Mouse (Mus musculus): ENCODE data around the gene Sumo2. TPM values are rescaled to one million over a fixed set of nuclear protein-coding genes. Genes with fewer than 3 reads are reported as not detected.
A peak's percentile ranks its signal among the peaks of the same experiment; 100 is the strongest.

The Sumo2 gene
- 1,638 and 1,712 TPM in 2 replicates for polyA plus RNA-seq (2014; fragmentation: Nextera tagmentation; extraction: Ambion mirVana)

- H3K4me1 ChIP-seq (ENCODE audit: control insufficient read depth, insufficient read depth, low read length), result no peaks in the 10 kb centered on the region
- H3K36me3 ChIP-seq (replicated peaks; ENCODE audit: control insufficient read depth, insufficient read depth, low read depth, low read length), result peaks cover 6% of the 10 kb centered on the region
- WGBS, result under 1% methylated on average over 58 of the region's 70 CpGs
- H3K4me2 ChIP-seq (ENCODE audit: low read depth, low read length), result peak within 1 kb of the TSS; percentile 43
- DNase-seq (ENCODE audit: low spot score) (peak; percentile 98), ATAC-seq (replicated peaks; ENCODE audit: insufficient number of reproducible peaks, low FRiP score, low TSS enrichment, low read depth) (peak; percentile 79)
- no peaks in the 10 kb centered on the region for H3K9me3 ChIP-seq (replicated peaks; ENCODE audit: control insufficient read depth, low read length)
- peak within 1 kb of the TSS; percentile 99 for H3K9ac ChIP-seq (replicated peaks; ENCODE audit: low read length)
- no peaks in the 10 kb centered on the region for H3K27me3 ChIP-seq (ENCODE audit: control insufficient read depth, insufficient read depth, low read length)
- H3K4me3 ChIP-seq (ENCODE audit: low read depth, low read length), result peak within 1 kb of the TSS; percentile 81
- H3K27ac ChIP-seq (replicated peaks; ENCODE audit: low read depth, low read length), result peak within 1 kb of the TSS; percentile 98
Measured at GRCm38 (mm10) chr11:115536038-115536681, at the start of gene Sumo2. Gene Sumo2, minus strand, starts transcription at chr11:115536276.

- H3K4me2 ChIP-seq (ENCODE audit: low read depth, low read length), result no peak overlapping the region
- WGBS, result 90% methylated on average over 7 of the region's 7 CpGs
- ATAC-seq (replicated peaks; ENCODE audit: insufficient number of reproducible peaks, low FRiP score, low TSS enrichment, low read depth) (no peak), DNase-seq (ENCODE audit: low spot score) (no peak)
- no peak overlapping the region for H3K27ac ChIP-seq (replicated peaks; ENCODE audit: low read depth, low read length)
- no peaks in the 10 kb centered on the region for H3K9me3 ChIP-seq (replicated peaks; ENCODE audit: control insufficient read depth, low read length)
- no peak overlapping the region for H3K4me3 ChIP-seq (ENCODE audit: low read depth, low read length)
- H3K27me3 ChIP-seq (ENCODE audit: control insufficient read depth, insufficient read depth, low read length), result no peaks in the 10 kb centered on the region
- H3K4me1 ChIP-seq (ENCODE audit: control insufficient read depth, insufficient read depth, low read length), result no peaks in the 10 kb centered on the region
- H3K36me3 ChIP-seq (replicated peaks; ENCODE audit: control insufficient read depth, insufficient read depth, low read depth, low read length), result peaks cover 37% of the 10 kb centered on the region
- no peak overlapping the region for H3K9ac ChIP-seq (replicated peaks; ENCODE audit: low read length)
Measured at GRCm38 (mm10) chr11:115585573-115586100, 49.6 kb upstream of the Sumo2 start.

GRCm38 (mm10) chr11:115584376-115585073 lies 48.4 kb upstream of the Sumo2 start:
- H3K4me3 ChIP-seq (ENCODE audit: low read depth, low read length), result no peak overlapping the region
- 90% methylated on average over 10 of the region's 10 CpGs for WGBS
- no peaks in the 10 kb centered on the region for H3K27me3 ChIP-seq (ENCODE audit: control insufficient read depth, insufficient read depth, low read length)
- ATAC-seq (replicated peaks; ENCODE audit: insufficient number of reproducible peaks, low FRiP score, low TSS enrichment, low read depth), result no peak
- H3K4me2 ChIP-seq (ENCODE audit: low read depth, low read length), result no peak overlapping the region
- no peak overlapping the region for H3K27ac ChIP-seq (replicated peaks; ENCODE audit: low read depth, low read length)
- H3K4me1 ChIP-seq (ENCODE audit: control insufficient read depth, insufficient read depth, low read length), result no peaks in the 10 kb centered on the region
- no peaks in the 10 kb centered on the region for H3K9me3 ChIP-seq (replicated peaks; ENCODE audit: control insufficient read depth, low read length)
- DNase-seq (ENCODE audit: low spot score), result no peak
- H3K36me3 ChIP-seq (replicated peaks; ENCODE audit: control insufficient read depth, insufficient read depth, low read depth, low read length), result peaks cover 30% of the 10 kb centered on the region
- H3K9ac ChIP-seq (replicated peaks; ENCODE audit: low read length), result no peak overlapping the region

GRCm38 (mm10) chr11:115582913-115583606 lies 47.0 kb upstream of the Sumo2 start:
- DNase-seq (ENCODE audit: low spot score) (no peak), ATAC-seq (replicated peaks; ENCODE audit: insufficient number of reproducible peaks, low FRiP score, low TSS enrichment, low read depth) (no peak)
- H3K4me1 ChIP-seq (ENCODE audit: control insufficient read depth, insufficient read depth, low read length), result no peaks in the 10 kb centered on the region
- peaks cover 27% of the 10 kb centered on the region for H3K36me3 ChIP-seq (replicated peaks; ENCODE audit: control insufficient read depth, insufficient read depth, low read depth, low read length)
- no peak overlapping the region for H3K9ac ChIP-seq (replicated peaks; ENCODE audit: low read length)
- H3K27me3 ChIP-seq (ENCODE audit: control insufficient read depth, insufficient read depth, low read length), result no peaks in the 10 kb centered on the region
- 86% methylated on average over 10 of the region's 10 CpGs for WGBS
- H3K27ac ChIP-seq (replicated peaks; ENCODE audit: low read depth, low read length), result no peak overlapping the region
- no peak overlapping the region for H3K4me3 ChIP-seq (ENCODE audit: low read depth, low read length)
- H3K4me2 ChIP-seq (ENCODE audit: low read depth, low read length), result no peak overlapping the region
- no peaks in the 10 kb centered on the region for H3K9me3 ChIP-seq (replicated peaks; ENCODE audit: control insufficient read depth, low read length)

- DNase-seq (ENCODE audit: low spot score), result no peak
- Histone ChIP-seq H3K36me3 (replicated peaks; ENCODE audit: control insufficient read depth, insufficient read depth, low read depth, low read length) (peaks cover 8% of the 10 kb centered on the region), H3K4me3 (ENCODE audit: low read depth, low read length) (no peak overlapping the region), H3K27me3 (ENCODE audit: control insufficient read depth, insufficient read depth, low read length) (no peaks in the 10 kb centered on the region), H3K4me1 (ENCODE audit: control insufficient read depth, insufficient read depth, low read length) (no peaks in the 10 kb centered on the region), H3K27ac (replicated peaks; ENCODE audit: low read depth, low read length) (no peak overlapping the region), H3K9me3 (replicated peaks; ENCODE audit: control insufficient read depth, low read length) (no peaks in the 10 kb centered on the region), H3K9ac (replicated peaks; ENCODE audit: low read length) (no peak overlapping the region), H3K4me2 (ENCODE audit: low read depth, low read length) (no peak overlapping the region)
- no peak for ATAC-seq (replicated peaks; ENCODE audit: insufficient number of reproducible peaks, low FRiP score, low TSS enrichment, low read depth)
Measured at GRCm38 (mm10) chr11:115579080-115579479, 43.0 kb upstream of the Sumo2 start.

GRCm38 (mm10) chr11:115564961-115565360 lies 28.9 kb upstream of the Sumo2 start:
- H3K4me1 ChIP-seq (ENCODE audit: control insufficient read depth, insufficient read depth, low read length), result peaks cover 3% of the 10 kb centered on the region; the same call in 1 of the 2 replicates
- H3K27ac ChIP-seq (replicated peaks; ENCODE audit: low read depth, low read length), result no peak overlapping the region
- H3K9me3 ChIP-seq (replicated peaks; ENCODE audit: control insufficient read depth, low read length), result no peaks in the 10 kb centered on the region
- peak overlapping the region; percentile 78 for H3K9ac ChIP-seq (replicated peaks; ENCODE audit: low read length)
- 20% methylated on average over 7 of the region's 7 CpGs for WGBS
- H3K36me3 ChIP-seq (replicated peaks; ENCODE audit: control insufficient read depth, insufficient read depth, low read depth, low read length), result peaks cover 7% of the 10 kb centered on the region
- no peaks in the 10 kb centered on the region for H3K27me3 ChIP-seq (ENCODE audit: control insufficient read depth, insufficient read depth, low read length)
- DNase-seq (ENCODE audit: low spot score) (no peak), ATAC-seq (replicated peaks; ENCODE audit: insufficient number of reproducible peaks, low FRiP score, low TSS enrichment, low read depth) (no peak)
- H3K4me2 ChIP-seq (ENCODE audit: low read depth, low read length), result peak overlapping the region; percentile 78
- H3K4me3 ChIP-seq (ENCODE audit: low read depth, low read length), result peak overlapping the region; percentile 76

DNA sequence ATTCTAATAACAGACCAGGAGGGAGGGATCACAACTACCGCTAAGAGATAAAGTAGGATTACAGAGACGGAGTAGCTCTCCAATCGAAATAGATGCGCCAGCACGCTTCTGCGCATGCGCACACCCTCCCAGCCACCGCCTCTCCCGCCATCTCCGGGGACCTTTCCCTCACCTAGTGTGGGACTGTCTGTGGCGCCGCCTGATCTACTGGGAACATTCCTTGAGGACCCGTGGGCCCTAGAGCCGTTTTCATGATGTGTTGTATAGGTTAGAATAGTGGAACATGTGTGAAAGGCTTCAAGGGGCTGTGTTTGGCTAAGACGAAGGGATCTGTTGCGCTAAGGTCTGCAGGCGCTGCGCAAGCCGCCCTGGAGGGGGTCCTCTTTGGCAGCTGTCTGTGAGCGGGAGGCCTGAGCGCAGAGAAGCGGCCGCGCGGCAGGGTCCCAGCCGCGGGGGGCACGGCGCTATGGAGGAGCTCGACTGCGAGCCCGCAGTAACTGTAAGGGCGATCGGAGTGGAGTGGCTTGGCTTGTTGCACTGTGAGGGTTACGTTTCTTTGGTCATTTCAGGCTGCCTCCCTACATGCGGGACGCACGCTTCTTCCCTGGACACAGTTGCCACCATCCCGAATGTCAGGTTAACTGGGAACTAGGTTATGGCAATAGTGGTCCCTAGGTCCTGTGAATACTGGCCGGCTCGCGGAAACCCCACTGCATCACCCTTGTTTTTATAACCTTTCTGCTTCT lies 28.2 kb upstream of the Sumo2 start, which contains the start of gene Nup85:
Gene Nup85 (plus strand): TSS at position 371 of the 746 bp plus-strand sequence.
- Histone ChIP-seq H3K4me2 (ENCODE audit: low read depth, low read length) (peak within 1 kb of the TSS; percentile 78), H3K4me3 (ENCODE audit: low read depth, low read length) (peak within 1 kb of the TSS; percentile 76), H3K36me3 (replicated peaks; ENCODE audit: control insufficient read depth, insufficient read depth, low read depth, low read length) (peaks cover 4% of the 10 kb centered on the region), H3K4me1 (ENCODE audit: control insufficient read depth, insufficient read depth, low read length) (peaks cover 3% of the 10 kb centered on the region; the same call in 1 of the 2 replicates), H3K27me3 (ENCODE audit: control insufficient read depth, insufficient read depth, low read length) (no peaks in the 10 kb centered on the region), H3K9ac (replicated peaks; ENCODE audit: low read length) (peak within 1 kb of the TSS; percentile 78), H3K27ac (replicated peaks; ENCODE audit: low read depth, low read length) (peak within 1 kb of the TSS; percentile 57; the same call in 1 of the 2 replicates), H3K9me3 (replicated peaks; ENCODE audit: control insufficient read depth, low read length) (no peaks in the 10 kb centered on the region)
- ATAC-seq (replicated peaks; ENCODE audit: insufficient number of reproducible peaks, low FRiP score, low TSS enrichment, low read depth) (peak; percentile 90), DNase-seq (ENCODE audit: low spot score) (peak; percentile 97)
- 0% methylated on average over 42 of the region's 42 CpGs for WGBS
